Mouse (Mus musculus) C2C12 (cell line): ENCODE data around the gene Fiz1. TPM values are rescaled to one million over a fixed set of nuclear protein-coding genes. Genes with fewer than 3 reads are reported as not detected.

Source experiments
- H3K27me3 ChIP-seq: one replicate; pipeline ENCODE4 v1.6.1; 2011; ENCODE audit not compliant: control insufficient read depth, insufficient read depth, insufficient read length
- H3K36me3 ChIP-seq: one replicate; pipeline ENCODE4 v1.6.1; 2011; ENCODE audit not compliant: control insufficient read depth, insufficient read depth
- H3K4me3 ChIP-seq: one replicate; pipeline ENCODE4 v1.5.1; 2011; ENCODE audit warnings: mild to moderate bottlenecking, control low read depth; ENCODE audit not compliant: poor library complexity, insufficient read depth, severe bottlenecking
- H3K79me2 ChIP-seq: one replicate; pipeline ENCODE4 v1.6.1; 2011; ENCODE audit not compliant: control insufficient read depth, insufficient read depth
- H3K79me3 ChIP-seq: one replicate; pipeline ENCODE4 v1.6.1; 2011; ENCODE audit warnings: low read depth, control low read depth
- H3ac ChIP-seq: one replicate; pipeline ENCODE3; 2011; ENCODE audit warnings: low read depth; ENCODE audit not compliant: control insufficient read depth, insufficient read length
- CEBPB ChIP-seq: IDR thresholded peaks from one replicate; pipeline ENCODE4 v1.6.1; 2011; ENCODE audit warnings: low read depth, mild to moderate bottlenecking, control low read depth, moderate library complexity
- CTCF ChIP-seq: IDR thresholded peaks from one replicate; pipeline ENCODE4 v1.5.1; 2011; ENCODE audit not compliant: control insufficient read depth, insufficient read depth, insufficient read length
- FOSL1 ChIP-seq: IDR thresholded peaks from one replicate; pipeline ENCODE4 v1.8.0; 2011; ENCODE audit warnings: mild to moderate bottlenecking, low read length; ENCODE audit not compliant: poor library complexity, insufficient read depth, severe bottlenecking
- MAX ChIP-seq: IDR thresholded peaks from one replicate; pipeline ENCODE4 v1.6.1; 2011; ENCODE audit warnings: mild to moderate bottlenecking, control low read depth
- MYOD1 ChIP-seq: IDR thresholded peaks from one replicate; pipeline ENCODE4 v1.6.1; 2011; ENCODE audit warnings: low read depth; ENCODE audit not compliant: control insufficient read depth, insufficient read length
- MYOG ChIP-seq: IDR thresholded peaks from one replicate; pipeline ENCODE4 v1.6.1; 2011; ENCODE audit not compliant: control insufficient read depth, insufficient read length; ENCODE audit errors: extremely low read depth
- USF1 ChIP-seq: IDR thresholded peaks from one replicate; pipeline ENCODE4 v1.6.1; 2011; ENCODE audit warnings: low read depth, mild to moderate bottlenecking, control low read depth, moderate library complexity
- polyA plus RNA-seq: library from polyadenylated mRNA; unstranded; fragments of >200 nt; fragmentation: generic; extraction: Trizol; gene quantifications from one replicate; pipeline ENCODE4 v1.2.1, GENCODE M21; 2012; ENCODE audit warnings: missing spikeins

Fiz1 gene
- polyA plus RNA-seq, 1 experiment: 30.6 TPM

DNA sequence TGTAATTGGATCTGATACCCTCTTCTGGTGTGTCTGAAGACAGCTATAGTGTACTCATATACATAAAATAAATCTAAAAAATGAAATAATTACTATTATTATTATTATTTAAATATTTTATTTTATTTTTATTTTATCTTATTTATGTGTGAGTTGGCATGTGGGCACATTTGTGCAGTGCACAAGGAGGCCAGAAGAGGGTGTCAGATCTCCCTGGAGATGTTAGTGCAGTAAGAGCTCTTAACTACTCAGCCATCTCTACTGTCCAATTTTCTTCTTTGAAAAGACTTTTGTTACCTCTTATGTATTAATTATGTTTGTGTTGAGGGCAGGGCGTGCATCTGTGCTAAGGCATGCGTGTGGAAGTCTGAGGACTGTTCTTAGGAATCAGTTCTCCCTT is 14.6 kb downstream of the Fiz1 start:
- TF ChIP-seq MYOG (no peak), USF1 (no peak), CTCF (no peak), MYOD1 (no peak), CEBPB (no peak), FOSL1 (no peak), MAX (no peak)
- peaks cover 5% of the 10 kb centered on the region for H3K79me2 ChIP-seq
- H3ac ChIP-seq: no peak overlapping the region
- no peaks in the 10 kb centered on the region for H3K79me3 ChIP-seq
- H3K4me3 ChIP-seq: no peak overlapping the region
- no peaks in the 10 kb centered on the region for H3K36me3 ChIP-seq
- H3K27me3 ChIP-seq: no peaks in the 10 kb centered on the region

- H3K27me3 ChIP-seq: no peaks in the 10 kb centered on the region
- TF ChIP-seq MYOD1 (no peak), USF1 (no peak), FOSL1 (no peak), CEBPB (no peak), MAX (no peak), MYOG (no peak), CTCF (no peak)
- no peak overlapping the region for H3K4me3 ChIP-seq
Measured at GRCm38 (mm10) chr7:4996934-4997333, 17.6 kb downstream of the Fiz1 start.

GRCm38 (mm10) chr7:4996003-4996895 is 18.2 kb downstream of the Fiz1 start, which contains the start of gene Zfp579:
Gene Zfp579, minus strand, starts transcription at chr7:4996158.
- peak within 1 kb of the TSS; percentile 72 for H3ac ChIP-seq
- H3K27me3 ChIP-seq: no peaks in the 10 kb centered on the region
- no peaks in the 10 kb centered on the region for H3K79me3 ChIP-seq
- peak within 1 kb of the TSS; percentile 43 for H3K4me3 ChIP-seq
- TF ChIP-seq FOSL1 (no peak), MYOG (no peak), USF1 (no peak), CTCF (no peak), MYOD1 (no peak), MAX (no peak)
- no peaks in the 10 kb centered on the region for H3K36me3 ChIP-seq
- H3K79me2 ChIP-seq: peaks cover 6% of the 10 kb centered on the region

More at GRCm38 (mm10) chr7:4996934-4997333, 17.6 kb downstream of the Fiz1 start:
- Histone ChIP-seq H3K79me2 (peaks cover 6% of the 10 kb centered on the region), H3ac (no peak overlapping the region), H3K79me3 (no peaks in the 10 kb centered on the region), H3K36me3 (no peaks in the 10 kb centered on the region)

- H3K27me3 ChIP-seq: no peaks in the 10 kb centered on the region
- peak overlapping the region; percentile 72 for H3ac ChIP-seq
- H3K79me3 ChIP-seq: no peaks in the 10 kb centered on the region
- H3K4me3 ChIP-seq: peak overlapping the region; percentile 43
- TF ChIP-seq CEBPB: no peak
- TF ChIP-seq MAX: no peak
- TF ChIP-seq MYOG: no peak
- TF ChIP-seq CTCF: no peak
- TF ChIP-seq FOSL1: no peak
- TF ChIP-seq MYOD1: no peak
- TF ChIP-seq USF1: no peak
- peaks cover 6% of the 10 kb centered on the region for H3K79me2 ChIP-seq
- no peaks in the 10 kb centered on the region for H3K36me3 ChIP-seq
Measured at GRCm38 (mm10) chr7:4995268-4996002, 19.1 kb downstream of the Fiz1 start.

GRCm38 (mm10) chr7:4993999-4994788 is 20.3 kb downstream of the Fiz1 start:
- no peaks in the 10 kb centered on the region for H3K27me3 ChIP-seq
- H3K4me3 ChIP-seq: no peak overlapping the region
- H3K79me3 ChIP-seq: no peaks in the 10 kb centered on the region
- no peaks in the 10 kb centered on the region for H3K36me3 ChIP-seq
- H3K79me2 ChIP-seq: peaks cover 6% of the 10 kb centered on the region
- H3ac ChIP-seq: no peak overlapping the region
- TF ChIP-seq MYOG: no peak
- no peak for TF ChIP-seq FOSL1
- TF ChIP-seq CTCF: no peak
- no peak for TF ChIP-seq MYOD1
- TF ChIP-seq CEBPB: no peak
- no peak for TF ChIP-seq USF1
- TF ChIP-seq MAX: no peak
